Mouse (Mus musculus): ENCODE data around the gene Baiap3.

- TF ChIP-seq CTCF (IDR thresholded peaks at IDR 0.05; ENCODE audit: insufficient read depth, low read length) (no peak), POLR2A (IDR thresholded peaks at IDR 0.05; ENCODE audit: borderline replicate concordance, extremely low read depth, low read depth, low read length) (no peak)
These were observed 1.1 kb downstream of the Baiap3 start for GRCm38 (mm10) chr17:25255110-25255509.

Data from lung, adult 2 months (tissue).